In the genomic region with DNA sequence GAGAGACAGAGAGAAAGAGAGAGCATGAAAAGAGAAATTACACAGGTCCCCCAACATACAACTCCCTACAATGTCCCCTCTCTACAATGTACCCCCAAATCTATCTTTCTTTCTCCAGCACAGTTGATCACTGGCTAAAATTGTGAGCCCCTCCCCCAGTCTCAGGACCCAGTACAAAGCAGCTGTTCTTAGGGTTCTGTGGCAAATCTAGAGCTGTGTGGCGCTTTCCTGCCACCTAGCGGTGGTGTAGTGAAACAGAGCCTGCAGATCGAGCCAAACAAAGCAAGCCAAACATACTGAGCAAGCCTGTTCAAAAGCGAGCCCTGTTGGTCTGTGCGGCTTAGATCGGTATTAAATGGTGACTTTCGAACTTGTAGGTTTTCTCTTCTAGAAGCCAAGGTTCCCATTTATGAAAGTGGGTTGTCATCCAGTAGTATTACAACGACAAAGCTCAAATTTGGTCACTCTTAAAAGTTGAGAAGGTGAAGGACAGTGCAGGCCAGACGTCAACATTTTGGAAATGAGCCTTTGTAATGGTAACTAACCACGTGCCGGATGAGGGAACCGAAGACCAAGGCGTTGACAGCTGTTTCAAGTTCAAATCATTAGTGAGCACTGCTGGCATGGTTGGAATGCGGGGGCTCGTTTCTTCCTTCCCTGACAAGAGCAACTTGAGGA, we compare ENCODE assay signal across 8 mouse cellular contexts. TPM values are rescaled to one million over a fixed set of nuclear protein-coding genes. Genes with fewer than 3 reads are reported as not detected.
DNase-seq lines count a peak whose midpoint lies in the region; ATAC-seq and TF ChIP-seq lines count a peak whose summit lies in the region.

No protein-coding gene starts in this region.

- H3K79me2 ChIP-seq in heart, adult 2 months (replicated peaks; ENCODE audit: control insufficient read depth, insufficient read depth, low read length) = no peaks in the 10 kb centered on the region
- H3K79me2 ChIP-seq in myocyte (ENCODE audit: control insufficient read depth, insufficient read depth) = no peaks in the 10 kb centered on the region

- H3ac ChIP-seq in myocyte (ENCODE audit: control insufficient read depth, insufficient read length) = no peak overlapping the region

- ATAC-seq in limb, embryonic 12.5 days (ENCODE audit: insufficient number of reproducible peaks, insufficient read depth, low FRiP score, low TSS enrichment, low read depth) = 0 out of 2 replicates have a peak, but pooled peaks have one; percentile 63

- intact Hi-C loops in heart, adult 2 months (cut with DNase I) = loop anchor here (1.0 to 5.0 kb wide), 2 partner anchors 143 to 557 kb away; no protein-coding TSS in a partner anchor

- 0 out of 2 replicates have a peak, but pooled peaks cover 3% of the 10 kb centered on the region for H3K9me3 ChIP-seq in embryonic facial prominence, embryonic 10.5 days
- H3K9me3 ChIP-seq in limb, embryonic 12.5 days = peaks cover 7% of the 10 kb centered on the region

- peak; percentile 84 for TF ChIP-seq EP300 in heart, adult 2 months (IDR thresholded peaks at IDR 0.05; ENCODE audit: insufficient read depth, low read depth, low read length)

- no peak overlapping the region for H3K9ac ChIP-seq in heart, adult 2 months (ENCODE audit: low read depth, low read length)
- no peak overlapping the region for H3K9ac ChIP-seq in limb, embryonic 12.5 days (replicated peaks)

- TF ChIP-seq CTCF in heart, adult 2 months (IDR thresholded peaks at IDR 0.05) = peak; percentile 95; the same call in 1 of the 2 replicates

- no peak for TF ChIP-seq POLR2A in heart, adult 2 months (IDR thresholded peaks at IDR 0.05; ENCODE audit: insufficient read depth, low read depth, low read length)
- no peak for TF ChIP-seq POLR2A in myocyte (IDR thresholded peaks at IDR 0.05; ENCODE audit: insufficient read length, low read depth)

- peaks cover 7% of the 10 kb centered on the region; the same call in 1 of the 2 replicates for H3K4me1 ChIP-seq in embryonic facial prominence, embryonic 10.5 days
- no peaks in the 10 kb centered on the region for H3K4me1 ChIP-seq in heart, adult 2 months (ENCODE audit: control insufficient read depth, insufficient read depth, low read length)
- H3K4me1 ChIP-seq in limb, embryonic 12.5 days (replicated peaks) = no peaks in the 10 kb centered on the region; the same call in 1 of the 2 replicates

- peak; percentile 79 to 80 for DNase-seq in B cell, adult 2 months
- peak; percentile 84 for DNase-seq in adrenal gland, postnatal 10 days
- DNase-seq in embryonic facial prominence, embryonic 10.5 days (ENCODE audit: low spot score) = peak; percentile 86
- peak; percentile 79 to 80 for DNase-seq in heart, adult 2 months
- DNase-seq in kidney, adult 9 months = peak; percentile 77
- DNase-seq in splenic B cell, adult 2 months (ENCODE audit: low read depth, low spot score) = peak; percentile 88

- 36% methylated on average over 15 of the region's 15 CpGs for WGBS in embryonic facial prominence, embryonic 10.5 days
- WGBS in heart, adult 2 months = 24% methylated on average over 15 of the region's 15 CpGs
- WGBS in limb, embryonic 12.5 days = 33% methylated on average over 15 of the region's 15 CpGs

- no peak overlapping the region for H3K4me3 ChIP-seq in embryonic facial prominence, embryonic 10.5 days
- no peak overlapping the region for H3K4me3 ChIP-seq in heart, adult 2 months
- no peak overlapping the region for H3K4me3 ChIP-seq in limb, embryonic 12.5 days (replicated peaks)
- H3K4me3 ChIP-seq in myocyte = no peak overlapping the region

- peak overlapping the region; percentile 55 for H3K27ac ChIP-seq in embryonic facial prominence, embryonic 10.5 days (replicated peaks)
- H3K27ac ChIP-seq in heart, adult 2 months = no peak overlapping the region
- H3K27ac ChIP-seq in limb, embryonic 12.5 days = no peak overlapping the region

- H3K4me2 ChIP-seq in limb, embryonic 12.5 days = no peak overlapping the region
- H3K4me2 ChIP-seq in myocyte (ENCODE audit: low read depth) = no peak overlapping the region

- no peaks in the 10 kb centered on the region for H3K27me3 ChIP-seq in embryonic facial prominence, embryonic 10.5 days (replicated peaks; ENCODE audit: low read depth, poor library complexity, severe bottlenecking)
- no peaks in the 10 kb centered on the region for H3K27me3 ChIP-seq in heart, adult 2 months (ENCODE audit: control insufficient read depth, insufficient read depth, low read length)
- H3K27me3 ChIP-seq in limb, embryonic 12.5 days = no peaks in the 10 kb centered on the region
- no peaks in the 10 kb centered on the region for H3K27me3 ChIP-seq in myocyte (ENCODE audit: control insufficient read depth, insufficient read depth, insufficient read length)
- H3K27me3 ChIP-seq in splenic B cell, adult 2 months (ENCODE audit: control insufficient read depth, insufficient read depth, low read length, poor library complexity, severe bottlenecking) = no peaks in the 10 kb centered on the region

- no peaks in the 10 kb centered on the region for H3K36me3 ChIP-seq in embryonic facial prominence, embryonic 10.5 days (replicated peaks)
- no peaks in the 10 kb centered on the region for H3K36me3 ChIP-seq in heart, adult 2 months (ENCODE audit: control insufficient read depth, insufficient read depth, low read length)
- no peaks in the 10 kb centered on the region for H3K36me3 ChIP-seq in limb, embryonic 12.5 days
- H3K36me3 ChIP-seq in myocyte (ENCODE audit: control insufficient read depth, insufficient read depth) = no peaks in the 10 kb centered on the region
- no peaks in the 10 kb centered on the region for H3K36me3 ChIP-seq in splenic B cell, adult 2 months (ENCODE audit: control insufficient read depth, insufficient read depth, low read length, poor library complexity, severe bottlenecking)

TF ChIP-seq in myocyte, 11 proteins besides CTCF, POLR2A, EP300 and RAD21:
- no peak for TF ChIP-seq TCF3 (IDR thresholded peaks at IDR 0.05; ENCODE audit: insufficient read length, low read depth)
- peak in 2 of 3 experiments; percentile 55 to 66 for TF ChIP-seq MYOG (IDR thresholded peaks at IDR 0.05; ENCODE audit: control insufficient read depth in 1 of 3, insufficient read depth in 1 of 3, insufficient read length in 2 of 3, low read depth in 2 of 3)
- TF ChIP-seq CEBPB (IDR thresholded peaks at IDR 0.05; ENCODE audit: insufficient read depth, poor library complexity, severe bottlenecking) = no peak
- TF ChIP-seq USF1 (IDR thresholded peaks at IDR 0.05; ENCODE audit: low read depth) = no peak
- TF ChIP-seq MAX (IDR thresholded peaks at IDR 0.05; ENCODE audit: low read depth) = no peak
- no peak for TF ChIP-seq REST (IDR thresholded peaks at IDR 0.05; ENCODE audit: insufficient read depth, insufficient read length)
- TF ChIP-seq MYOD1 (IDR thresholded peaks at IDR 0.05; ENCODE audit: control insufficient read depth in 1 of 3, insufficient read length in 2 of 3, low read depth in 2 of 3) = peak; percentile 39 to 42 (median 41)

RNA-seq across cellular contexts. Expression of a gene that starts 44.8 kb away (rescaled TPM):
- 1 to 10 TPM; 4.2 to 5.7 TPM for total RNA-seq in adrenal gland, postnatal 10 days (2021)
- 2.9 and 3.4 TPM in 2 replicates for polyA plus RNA-seq in embryonic facial prominence, embryonic 10.5 days (2016; fragmentation: Nextera tagmentation; extraction: Ambion mirVana)
- total RNA-seq in heart, adult 2 months (2021) = 1 to 10 TPM; 2.4 to 2.8 TPM
- polyA plus RNA-seq in heart, adult 2 months (2012; rRNA removed) = 3.2 and 4.3 TPM in 2 replicates
- polyA plus RNA-seq in limb, embryonic 12.5 days (2016; fragmentation: Nextera tagmentation; extraction: Ambion mirVana) = 13.2 and 14.2 TPM in 2 replicates
- polyA plus RNA-seq in myocyte (2012; fragmentation: generic; extraction: Trizol) = not detected
